17 mouse cellular contexts compared by ENCODE assay signal in genomic region chr13:52617096-52617714, GRCm38 (mm10). TPM values are rescaled to one million over a fixed set of nuclear protein-coding genes. Genes with fewer than 3 reads are reported as not detected.
DNase-seq lines count a peak whose midpoint lies in the region; ATAC-seq and TF ChIP-seq lines count a peak whose summit lies in the region.
"Had no signal": no experiment of that assay in that cellular context is flagged by ENCODE, and none has a peak within 500 bp of the region (broad histone marks: within the 10 kb centered on the region; RNA-seq: fewer than 3 reads in every experiment).

No protein-coding gene starts in this region.

- no peaks in the 10 kb centered on the region for H3K9me3 ChIP-seq in midbrain, embryonic 10.5 days (replicated peaks)
- no peaks in the 10 kb centered on the region for H3K9me3 ChIP-seq in midbrain, embryonic 14.5 days (ENCODE audit: control insufficient read depth, low read length)
- no peaks in the 10 kb centered on the region for H3K9me3 ChIP-seq in liver, embryonic 15.5 days (replicated peaks)

- no peaks in the 10 kb centered on the region for H3K27me3 ChIP-seq in midbrain, embryonic 10.5 days (ENCODE audit: low read depth, poor library complexity, severe bottlenecking)
- H3K27me3 ChIP-seq in midbrain, embryonic 14.5 days (ENCODE audit: control insufficient read depth, insufficient read depth, low read length), result no peaks in the 10 kb centered on the region
- H3K27me3 ChIP-seq in liver, embryonic 15.5 days, result no peaks in the 10 kb centered on the region

- no peak for DNase-seq in midbrain, embryonic 10.5 days (ENCODE audit: low spot score)
- no peak for DNase-seq in midbrain, embryonic 14.5 days
- DNase-seq in brain, embryonic 14.5 days (ENCODE audit: low read depth), result peak; percentile 32
- DNase-seq in naive thymus-derived CD4-positive, alpha-beta T cell, adult 2 months (ENCODE audit: low read depth), result peak; percentile 21
- no peak for DNase-seq in heart, postnatal 10 days
- no peak for DNase-seq in testis, postnatal 10 days (ENCODE audit: low spot score)
- DNase-seq: adrenal gland, postnatal 36 days; cerebellum, adult 11 months; cerebellum, postnatal 25 days; forebrain, postnatal 0 days; heart, adult 2 months; heart, postnatal 4 days; kidney, adult 8-10 months; right cerebral cortex, adult 18-20 months had no signal

- H3K4me2 ChIP-seq in midbrain, embryonic 14.5 days (ENCODE audit: low read length), result no peak overlapping the region
- H3K4me2 ChIP-seq in liver, embryonic 15.5 days, result no peak overlapping the region

- TF ChIP-seq CTCF in brain, embryonic 14.5 days (IDR thresholded peaks at IDR 0.05; ENCODE audit: borderline replicate concordance, extremely low read depth, insufficient read depth, insufficient read length), result no peak

- no peak overlapping the region for H3K9ac ChIP-seq in midbrain, embryonic 14.5 days (replicated peaks; ENCODE audit: low read length)
- H3K9ac ChIP-seq in liver, embryonic 15.5 days, result no peak overlapping the region
- H3K9ac ChIP-seq: forebrain, postnatal 0 days had no signal

- intact Hi-C loops in heart, postnatal 10 days (cut with DNase I), result no loop called here

- 0 out of 2 replicates have a peak, but pooled peaks cover 7% of the 10 kb centered on the region for H3K4me1 ChIP-seq in midbrain, embryonic 10.5 days
- H3K4me1 ChIP-seq in midbrain, embryonic 14.5 days (ENCODE audit: control insufficient read depth, insufficient read depth, low read length), result no peaks in the 10 kb centered on the region
- H3K4me1 ChIP-seq in liver, embryonic 15.5 days (replicated peaks), result peaks cover 39% of the 10 kb centered on the region

- no peak for TF ChIP-seq POLR2A in brain, embryonic 14.5 days (IDR thresholded peaks at IDR 0.05; ENCODE audit: borderline replicate concordance, extremely low read depth, insufficient read depth, insufficient read length, poor library complexity, severe bottlenecking)

- 0 out of 2 replicates have a peak overlapping the region, but pooled peaks have one; percentile 1 for H3K27ac ChIP-seq in midbrain, embryonic 10.5 days (replicated peaks)
- no peak overlapping the region for H3K27ac ChIP-seq in midbrain, embryonic 14.5 days (replicated peaks; ENCODE audit: low read depth, low read length)
- no peak overlapping the region for H3K27ac ChIP-seq in liver, embryonic 15.5 days (replicated peaks)
- H3K27ac ChIP-seq: heart, adult 2 months; stomach, postnatal 0 days had no signal

- H3K36me3 ChIP-seq in midbrain, embryonic 10.5 days, result no peaks in the 10 kb centered on the region
- no peaks in the 10 kb centered on the region for H3K36me3 ChIP-seq in midbrain, embryonic 14.5 days (ENCODE audit: control insufficient read depth, insufficient read depth, low read length)
- H3K36me3 ChIP-seq in liver, embryonic 15.5 days (replicated peaks), result no peaks in the 10 kb centered on the region

- H3K4me3 ChIP-seq in midbrain, embryonic 10.5 days, result no peak overlapping the region
- no peak overlapping the region for H3K4me3 ChIP-seq in midbrain, embryonic 14.5 days (replicated peaks; ENCODE audit: low read depth, low read length)
- H3K4me3 ChIP-seq in liver, embryonic 15.5 days (replicated peaks), result no peak overlapping the region
- H3K4me3 ChIP-seq: heart, adult 2 months had no signal

- WGBS in midbrain, embryonic 10.5 days, result 70% methylated on average over 11 of the region's 11 CpGs
- WGBS in midbrain, embryonic 14.5 days, result 51% methylated on average over 11 of the region's 11 CpGs
- 47% methylated on average over 11 of the region's 11 CpGs for WGBS in liver, embryonic 15.5 days (ENCODE audit: insufficient replicate concordance)

- no peak for ATAC-seq in midbrain, embryonic 14.5 days (ENCODE audit: low FRiP score, low TSS enrichment)
- peak; percentile 56; the same call in 1 of the 2 replicates for ATAC-seq in liver, embryonic 15.5 days (ENCODE audit: insufficient read depth)
- ATAC-seq: activated CD4-positive, CD25-positive, alpha-beta regulatory T cell, adult 4 months; forebrain, postnatal 0 days had no signal

RNA-seq across cellular contexts. Expression of gene Syk, which starts 34.2 kb away (rescaled TPM):
- 2.3 and 3.0 TPM in 2 replicates for polyA plus RNA-seq in midbrain, embryonic 10.5 days (2016; fragmentation: Nextera tagmentation; extraction: Ambion mirVana)
- polyA plus RNA-seq in midbrain, embryonic 14.5 days (2014; fragmentation: Nextera tagmentation; extraction: Ambion mirVana), result 0.77 and 1.9 TPM in 2 replicates
- 1.3 and 2.6 TPM in 2 replicates for polyA plus RNA-seq in brain, embryonic 14.5 days (2012; rRNA removed)
- polyA plus RNA-seq in liver, embryonic 15.5 days (2015; fragmentation: Nextera tagmentation; extraction: Ambion mirVana), result 5.1 and 5.5 TPM in 2 replicates
- 10 to 100 TPM; 17.6 to 22.0 TPM for total RNA-seq in heart, postnatal 10 days (2021)

Comparison
In these comparisons a context has a peak if more than half of its experiments do, and no peak if none do; other contexts are left out.
1. DNase-seq: peak in brain, embryonic 14.5 days (single experiment) and naive thymus-derived CD4-positive, alpha-beta T cell, adult 2 months (single experiment); none in midbrain, embryonic 10.5 days (single experiment), midbrain, embryonic 14.5 days (single experiment), heart, postnatal 10 days (0 of 2) and testis, postnatal 10 days (single experiment).